Mouse (Mus musculus) hematopoietic multipotent progenitor cell, adult 10-12 weeks (in vitro differentiated cells): ENCODE results near the gene Ccdc106. TPM values are rescaled to one million over a fixed set of nuclear protein-coding genes. Genes with fewer than 3 reads are reported as not detected.

Source experiments
- polyA plus RNA-seq: library from polyadenylated mRNA; stranded (reverse); fragments of >175 nt; gene quantifications from 2 replicates; pipeline ENCODE4 v1.2.3, GENCODE M21; 2012; ENCODE audit warnings: low replicate concordance

Ccdc106 gene
- polyA plus RNA-seq = 0.99 and 2.0 TPM in 2 replicates

GRCm38 (mm10) chr7:5020000-5020681 is at the start of gene Ccdc106, which contains the start of gene Zfp865:
Gene Ccdc106 (plus strand): TSS chr7:5020553.
Gene Zfp865 (plus strand): TSS chr7:5020376.

DNA sequence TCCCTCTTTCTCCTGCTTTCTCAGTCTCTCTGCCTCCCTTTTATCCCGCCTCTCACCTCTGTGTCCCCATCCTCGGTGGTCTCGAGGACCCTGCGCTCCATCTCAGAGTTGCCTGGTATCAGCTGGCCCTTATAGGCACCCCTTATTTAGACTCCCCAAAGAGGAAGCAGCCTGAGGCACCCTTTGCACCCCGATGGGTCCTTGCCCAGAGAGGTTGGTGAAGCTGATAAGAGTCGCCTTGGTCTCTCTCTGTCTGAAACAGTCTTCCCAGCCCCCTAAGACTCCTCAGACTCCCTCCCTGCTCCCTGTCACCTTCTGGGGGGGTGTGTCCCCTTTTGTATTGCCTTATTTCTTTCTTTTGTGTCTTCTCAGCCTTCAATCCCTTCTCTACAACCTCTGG is 49.3 kb upstream of the Ccdc106 start, which contains the start of gene Sbk3:
Gene Sbk3, minus strand, starts transcription at position 101 of the 400 bp plus-strand sequence.

GRCm38 (mm10) chr7:4996003-4996895 is 24.1 kb upstream of the Ccdc106 start, which contains the start of gene Zfp579:
Gene Zfp579 (minus strand): TSS chr7:4996158.

GRCm38 (mm10) chr7:5014251-5015117 is 5.9 kb upstream of the Ccdc106 start, which contains the start of the genes Zfp524 and Fiz1:
Gene Zfp524 (plus strand): TSS chr7:5014415.
Gene Fiz1 (minus strand): TSS chr7:5014697.

DNA sequence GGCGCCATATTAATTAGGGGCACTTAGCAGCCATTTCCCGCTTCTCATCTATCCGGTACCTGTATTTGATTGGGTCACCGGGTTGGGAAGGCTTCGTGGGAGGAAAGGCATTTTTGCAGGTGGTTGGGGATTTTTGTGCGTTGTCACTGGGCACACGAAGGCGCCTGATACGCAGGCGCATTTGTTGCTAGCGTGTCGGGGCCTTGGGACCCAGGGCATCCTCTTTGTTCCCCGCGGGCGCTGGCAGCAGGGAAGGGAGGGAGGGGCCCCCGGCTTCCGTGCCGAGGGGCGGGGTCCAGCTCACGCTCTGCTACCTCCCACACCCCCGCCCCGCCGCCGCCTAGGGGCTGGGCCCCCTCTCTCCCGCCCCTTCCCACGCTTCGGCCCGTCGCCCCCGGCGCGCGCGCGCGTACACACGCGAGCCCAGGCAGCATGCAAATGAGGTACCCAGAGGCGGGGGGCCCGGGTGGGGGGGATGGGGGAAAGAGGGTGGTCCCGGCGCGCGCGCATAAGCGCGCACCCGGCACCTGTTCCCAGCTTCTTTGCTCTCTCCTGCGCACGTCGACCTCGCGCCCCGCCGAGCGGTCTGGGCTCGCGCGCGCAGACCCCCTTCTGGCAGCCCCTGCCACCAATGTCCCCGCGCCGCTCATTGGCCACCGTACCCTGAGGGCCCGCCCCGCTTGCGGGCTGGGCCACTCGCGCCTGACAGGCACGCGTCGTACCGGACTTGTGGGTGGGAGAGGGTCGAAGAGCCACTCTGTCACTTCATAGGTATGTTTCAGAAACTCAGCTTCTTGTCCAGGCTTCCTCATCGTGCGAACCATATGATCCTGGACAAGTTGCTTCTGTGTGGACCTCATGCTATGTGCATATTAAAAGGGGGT is 5.0 kb upstream of the Ccdc106 start, which contains the start of gene Gm44973:
Gene Gm44973, plus strand, starts transcription at position 379 of the 884 bp plus-strand sequence.

GRCm38 (mm10) chr7:5033818-5034217 is 13.5 kb downstream of the Ccdc106 start, which contains the start of gene 4632433K11Rik:
Gene 4632433K11Rik (plus strand): TSS chr7:5034118.

GRCm38 (mm10) chr7:5038109-5038732 is 17.9 kb downstream of the Ccdc106 start, which contains the start of gene Zfp784:
Gene Zfp784 (minus strand): TSS chr7:5038446.

DNA sequence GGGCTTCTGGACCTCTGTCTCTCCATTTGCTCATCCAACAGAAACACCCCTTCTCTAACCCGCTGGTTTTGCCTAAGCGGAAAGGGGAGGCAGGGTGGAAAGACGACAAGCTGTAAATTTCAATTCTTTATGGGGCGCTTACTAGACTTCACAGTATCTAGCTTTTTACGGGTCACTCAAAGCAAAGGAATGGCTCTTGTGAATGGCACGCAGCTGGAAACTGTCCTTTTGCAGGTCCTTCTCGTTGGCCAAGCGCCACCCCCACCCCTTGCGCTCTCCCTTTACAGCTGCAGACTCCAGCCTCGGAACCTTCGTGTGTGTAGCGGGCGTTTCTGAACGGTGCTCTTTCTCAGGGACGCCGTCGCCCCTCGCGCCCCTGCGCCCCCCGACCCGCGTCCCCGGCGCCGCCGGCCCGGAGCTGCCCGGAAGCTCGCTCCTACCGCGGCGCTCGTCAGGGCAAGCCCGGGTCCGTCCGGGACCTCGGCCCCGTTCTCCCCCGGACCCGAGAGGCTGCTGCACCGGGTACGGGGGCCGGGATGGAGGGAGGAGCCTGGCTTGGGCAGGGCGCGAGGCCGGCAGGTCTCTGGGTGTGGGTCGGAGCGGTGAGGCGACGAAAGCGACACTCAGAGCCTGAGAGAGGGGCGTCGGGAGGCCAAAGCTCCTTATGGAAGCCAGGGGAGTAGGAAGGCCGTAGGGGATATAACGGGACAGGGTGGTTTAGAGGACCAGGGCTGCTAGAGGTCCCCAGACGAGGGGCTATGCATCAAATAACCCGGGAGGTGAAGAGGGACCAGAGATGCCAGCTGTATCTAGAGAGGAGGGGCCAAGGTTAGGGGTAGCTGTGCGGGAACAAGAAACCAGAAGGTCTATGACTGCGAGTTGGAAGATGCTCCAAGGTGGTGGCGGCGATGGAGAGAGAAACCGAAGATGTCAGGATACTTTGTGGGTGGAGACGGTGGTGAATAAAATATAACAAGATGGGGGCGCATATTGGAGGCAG is 31.1 kb downstream of the Ccdc106 start, which contains the start of gene Zfp580:
Gene Zfp580, plus strand, starts transcription at position 346 of the 1,000 bp plus-strand sequence.

GRCm38 (mm10) chr7:5061774-5062359 is 41.5 kb downstream of the Ccdc106 start, which contains the start of gene U2af2:
Gene U2af2 (plus strand): TSS chr7:5062143.

DNA sequence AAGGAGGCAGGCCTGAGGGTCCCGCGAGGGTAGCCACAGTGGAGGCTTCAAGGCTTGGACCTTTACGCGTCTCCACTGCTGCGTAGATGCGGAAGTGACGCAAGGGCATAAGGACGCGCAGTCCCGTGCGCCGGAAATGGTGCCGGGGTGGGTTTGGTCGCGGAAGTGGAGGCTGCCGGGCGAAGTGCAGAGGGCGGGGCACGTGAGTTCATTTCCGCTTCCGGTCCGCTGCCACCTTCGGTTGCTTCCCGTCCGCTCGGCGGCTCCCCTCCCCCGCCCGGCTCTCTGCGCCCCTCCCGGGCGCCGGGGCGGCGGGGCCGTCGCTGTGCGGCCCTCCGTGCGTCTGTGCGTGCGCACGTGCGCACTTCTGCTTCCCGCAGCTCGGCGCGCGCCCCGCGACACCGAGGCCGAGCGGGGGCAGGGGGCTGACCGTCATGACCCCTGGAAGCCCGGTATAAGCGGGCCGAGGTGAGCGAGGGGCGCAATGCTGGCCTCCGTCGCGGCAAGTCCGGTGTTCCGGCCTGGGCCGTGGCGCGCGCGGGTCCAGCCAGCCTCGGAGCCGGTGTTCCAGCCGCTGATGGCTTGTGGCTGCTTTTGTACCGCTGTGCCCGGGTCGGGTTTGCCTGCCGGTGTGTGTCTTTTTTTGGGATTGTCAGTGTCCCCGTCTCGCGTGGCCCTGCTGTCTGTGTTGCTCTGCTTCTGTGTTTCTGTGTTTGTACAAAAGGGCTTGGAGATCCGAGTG is 59.8 kb downstream of the Ccdc106 start, which contains the start of gene Epn1:
Gene Epn1, plus strand, starts transcription at position 226 of the 742 bp plus-strand sequence.

Other genes starting within 250 kb of the Ccdc106 start
- not detected in 2 replicates for gene Fam71e2, start 249.3 kb upstream of the Ccdc106 start, polyA plus RNA-seq
- 0.09 TPM in 1 of 2 replicates, not detected in the other for gene Il11, start 237.7 kb upstream of the Ccdc106 start, polyA plus RNA-seq
- gene Tmem190, start 237.6 kb upstream of the Ccdc106 start, polyA plus RNA-seq = not detected in 2 replicates
- 22.8 and 58.3 TPM in 2 replicates for gene Tmem238, start 230.9 kb upstream of the Ccdc106 start, polyA plus RNA-seq
- gene Rpl28, start 227.7 kb upstream of the Ccdc106 start, polyA plus RNA-seq = 2,892 and 4,049 TPM in 2 replicates
- 104 and 125 TPM in 2 replicates for gene Ube2s, start 208.0 kb upstream of the Ccdc106 start, polyA plus RNA-seq
- 0.09 and 1.7 TPM in 2 replicates for gene Shisa7, start 175.9 kb upstream of the Ccdc106 start, polyA plus RNA-seq
- 1.5 and 1.6 TPM in 2 replicates for gene Isoc2b, start 150.3 kb upstream of the Ccdc106 start, polyA plus RNA-seq
- gene Isoc2a, start 143.4 kb upstream of the Ccdc106 start, polyA plus RNA-seq = 3.7 and 21.0 TPM in 2 replicates
- gene Gm36210, start 114.0 kb upstream of the Ccdc106 start, polyA plus RNA-seq = 0.17 TPM in 1 of 2 replicates, not detected in the other
- gene Zfp628, start 105.3 kb upstream of the Ccdc106 start, polyA plus RNA-seq = 49.2 and 81.2 TPM in 2 replicates
- gene Nat14, start 98.5 kb upstream of the Ccdc106 start, polyA plus RNA-seq = 1.9 and 3.5 TPM in 2 replicates
- gene Ssc5d, start 94.8 kb upstream of the Ccdc106 start, polyA plus RNA-seq = 0.11 and 0.21 TPM in 2 replicates
- 0.25 and 0.81 TPM in 2 replicates for gene Sbk2, start 56.1 kb upstream of the Ccdc106 start, polyA plus RNA-seq
- not detected in 2 replicates for gene Sbk3, start 49.4 kb upstream of the Ccdc106 start, polyA plus RNA-seq
- gene Zfp579, start 24.4 kb upstream of the Ccdc106 start, polyA plus RNA-seq = 57.7 and 140 TPM in 2 replicates
- 60.5 and 72.3 TPM in 2 replicates for gene Zfp524, start 6.1 kb upstream of the Ccdc106 start, polyA plus RNA-seq
- gene Fiz1, start 5.9 kb upstream of the Ccdc106 start, polyA plus RNA-seq = 31.6 and 47.8 TPM in 2 replicates
- 55.5 TPM in 1 of 2 replicates, not detected in the other for gene Gm44973, start 5.1 kb upstream of the Ccdc106 start, polyA plus RNA-seq
- gene Zfp865, start 177 bp upstream of the Ccdc106 start, polyA plus RNA-seq = 97.4 and 264 TPM in 2 replicates
- not detected in 2 replicates for gene 4632433K11Rik, start 13.6 kb downstream of the Ccdc106 start, polyA plus RNA-seq
- gene Zfp784, start 17.9 kb downstream of the Ccdc106 start, polyA plus RNA-seq = 4.2 and 6.3 TPM in 2 replicates
- gene Zfp580, start 31.0 kb downstream of the Ccdc106 start, polyA plus RNA-seq = 27.8 and 63.8 TPM in 2 replicates
- 344 and 667 TPM in 2 replicates for gene U2af2, start 41.6 kb downstream of the Ccdc106 start, polyA plus RNA-seq
- gene Epn1, start 59.7 kb downstream of the Ccdc106 start, polyA plus RNA-seq = 685 and 1,033 TPM in 2 replicates
- gene Rfpl4, start 96.4 kb downstream of the Ccdc106 start, polyA plus RNA-seq = not detected in 2 replicates
- 0.20 and 0.23 TPM in 2 replicates for gene Rasl2-9, start 105.4 kb downstream of the Ccdc106 start, polyA plus RNA-seq
- not detected in 2 replicates for gene Vmn1r55, start 129.1 kb downstream of the Ccdc106 start, polyA plus RNA-seq
- gene Vmn1r56, start 176.2 kb downstream of the Ccdc106 start, polyA plus RNA-seq = not detected in 2 replicates
- gene Vmn1r57, start 197.9 kb downstream of the Ccdc106 start, polyA plus RNA-seq = not detected in 2 replicates